Mouse (Mus musculus): ENCODE measurements around the gene Avpi1.

- TF ChIP-seq NANOG (IDR thresholded peaks at IDR 0.05; ENCODE audit: borderline replicate concordance, low read length) (no peak), CTCF (conservative IDR thresholded peaks at IDR 0.05; ENCODE audit: low read length) (no peak), POU5F1 (IDR thresholded peaks at IDR 0.05; ENCODE audit: borderline replicate concordance, low read length) (no peak)
Observed at GRCm38 (mm10) chr19:42128787-42129508, at the start of gene Avpi1.

All from E14TG2a.4 (cell line).